Mouse (Mus musculus): ENCODE data around the gene Cblb.

GRCm38 (mm10) chr16:52194040-52194439 lies 163.0 kb downstream of the Cblb start:
- TF ChIP-seq CTCF (IDR thresholded peaks at IDR 0.05; ENCODE audit: low read depth) (no peak), EP300 (IDR thresholded peaks at IDR 0.05; ENCODE audit: low read depth) (no peak)
